Mouse (Mus musculus) liver, adult 2 months (tissue): ENCODE data around the gene Cpxm2. TPM values are rescaled to one million over a fixed set of nuclear protein-coding genes. Genes with fewer than 3 reads are reported as not detected.

Experiments used
- DNase-seq: peaks from one replicate; pipeline ENCODE4 v3.0.0-alpha.2; 2011; ENCODE audit warnings: low read depth, low spot score; ENCODE audit errors: extremely low read depth
- H3K27ac ChIP-seq: fragments of 200-500 bp; replicated peaks from 2 replicates; pipeline ENCODE4 v1.5.1; 2012; ENCODE audit warnings: low read depth, mild to moderate bottlenecking, control low read depth, inconsistent platforms, low read length; ENCODE audit not compliant: insufficient read depth
- H3K27me3 ChIP-seq: fragments of 200-500 bp; 2 replicates; pipeline ENCODE4 v1.6.1; 2012; ENCODE audit warnings: mild to moderate bottlenecking, moderate library complexity, low read length, inconsistent platforms; ENCODE audit not compliant: control insufficient read depth, insufficient read depth
- H3K36me3 ChIP-seq: fragments of 200-500 bp; 2 replicates; pipeline ENCODE4 v1.6.1; 2012; ENCODE audit warnings: low read length, inconsistent platforms; ENCODE audit not compliant: control insufficient read depth, insufficient read depth
- H3K4me1 ChIP-seq: fragments of 200-500 bp; 2 replicates; pipeline ENCODE4 v1.6.1; 2011; ENCODE audit warnings: low read length; ENCODE audit not compliant: control insufficient read depth, insufficient read depth
- H3K4me3 ChIP-seq: fragments of 200-500 bp; 2 replicates; pipeline ENCODE4 v1.5.1; 2011; ENCODE audit warnings: low read depth, mild to moderate bottlenecking, control low read depth, low read length, moderate library complexity; ENCODE audit not compliant: insufficient read depth
- H3K79me2 ChIP-seq: fragments of 200-500 bp; 2 replicates; pipeline ENCODE4 v1.6.1; 2012; ENCODE audit warnings: inconsistent platforms, mild to moderate bottlenecking, low read length, moderate library complexity; ENCODE audit not compliant: control insufficient read depth, insufficient read depth
- H3K9ac ChIP-seq: fragments of 200-500 bp; 2 replicates; pipeline ENCODE4 v1.6.1; 2012; ENCODE audit warnings: low read depth, mild to moderate bottlenecking, control low read depth, inconsistent platforms, low read length
- CTCF ChIP-seq: fragments of 200-500 bp; IDR thresholded peaks from 2 replicates; pipeline ENCODE4 v1.5.1; 2011; ENCODE audit warnings: low read depth, low read length, control low read depth
- POLR2A ChIP-seq: fragments of 200-500 bp; IDR thresholded peaks from 2 replicates; pipeline ENCODE4 v1.6.1; 2011; ENCODE audit warnings: low read length, control low read depth; ENCODE audit not compliant: insufficient read depth; ENCODE audit errors: extremely low read depth
- WGBS: fragments of 180-500 bp; shearing (Covaris S2); methylation state at CpG from one replicate; pipeline ENCODE4 v1.1.7; 2018; 5-methylcytosine and 5-hydroxymethylcytosine counted together
- polyA plus RNA-seq: library from polyadenylated mRNA; depleted of rRNA; stranded (reverse); fragments of >200 nt; gene quantifications from 2 replicates; pipeline ENCODE4 v1.2.3, GENCODE M21; 2012
- total RNA-seq: library from RNA; depleted of rRNA; stranded (reverse); fragments of >200 nt; gene quantifications from 2 replicates; pipeline ENCODE4 v1.2.3, GENCODE M21; 2014

Gene Cpxm2
- total and polyA plus RNA-seq, 2 experiments: 0.21 to 0.74 TPM

- no peaks in the 10 kb centered on the region for H3K79me2 ChIP-seq
- no peaks in the 10 kb centered on the region for H3K36me3 ChIP-seq
- no peak for DNase-seq
- no peak overlapping the region for H3K9ac ChIP-seq
- no peak overlapping the region for H3K27ac ChIP-seq
- WGBS: 64% methylated on average over 4 of the region's 4 CpGs
- no peaks in the 10 kb centered on the region for H3K4me1 ChIP-seq
- no peak overlapping the region for H3K4me3 ChIP-seq
- H3K27me3 ChIP-seq: no peaks in the 10 kb centered on the region
- TF ChIP-seq POLR2A (no peak), CTCF (no peak)
Observed at GRCm38 (mm10) chr7:132046662-132047061, 107.9 kb downstream of the Cpxm2 start.

GRCm38 (mm10) chr7:132031940-132032531 lies 122.5 kb downstream of the Cpxm2 start:
- 50% methylated on average over 6 of the region's 6 CpGs for WGBS
- Histone ChIP-seq H3K36me3 (no peaks in the 10 kb centered on the region), H3K9ac (no peak overlapping the region), H3K79me2 (no peaks in the 10 kb centered on the region), H3K4me3 (no peak overlapping the region), H3K4me1 (no peaks in the 10 kb centered on the region), H3K27ac (no peak overlapping the region), H3K27me3 (no peaks in the 10 kb centered on the region)
- DNase-seq: no peak
- TF ChIP-seq CTCF (no peak), POLR2A (no peak)

- no peak overlapping the region for H3K9ac ChIP-seq
- H3K27ac ChIP-seq: no peak overlapping the region
- no peaks in the 10 kb centered on the region for H3K4me1 ChIP-seq
- 55% methylated on average over 6 of the region's 6 CpGs for WGBS
- no peak for DNase-seq
- no peaks in the 10 kb centered on the region for H3K79me2 ChIP-seq
- H3K27me3 ChIP-seq: no peaks in the 10 kb centered on the region
- H3K4me3 ChIP-seq: no peak overlapping the region
- no peaks in the 10 kb centered on the region for H3K36me3 ChIP-seq
- TF ChIP-seq CTCF (no peak), POLR2A (no peak)
Observed at GRCm38 (mm10) chr7:132026671-132027070, 127.9 kb downstream of the Cpxm2 start.

GRCm38 (mm10) chr7:132025591-132025990 lies 128.9 kb downstream of the Cpxm2 start:
- DNase-seq: no peak
- no peaks in the 10 kb centered on the region for H3K79me2 ChIP-seq
- H3K27me3 ChIP-seq: no peaks in the 10 kb centered on the region
- no peaks in the 10 kb centered on the region for H3K36me3 ChIP-seq
- no peak overlapping the region for H3K9ac ChIP-seq
- H3K4me1 ChIP-seq: no peaks in the 10 kb centered on the region
- no peak for TF ChIP-seq CTCF
- no peak for TF ChIP-seq POLR2A
- WGBS: 59% methylated on average over 6 of the region's 6 CpGs
- no peak overlapping the region for H3K4me3 ChIP-seq
- no peak overlapping the region for H3K27ac ChIP-seq

- Histone ChIP-seq H3K27me3 (no peaks in the 10 kb centered on the region), H3K4me3 (no peak overlapping the region), H3K36me3 (no peaks in the 10 kb centered on the region), H3K9ac (no peak overlapping the region), H3K4me1 (no peaks in the 10 kb centered on the region), H3K27ac (no peak overlapping the region), H3K79me2 (no peaks in the 10 kb centered on the region)
- TF ChIP-seq CTCF (no peak), POLR2A (no peak)
- 77% methylated on average over 3 of the region's 3 CpGs for WGBS
- no peak for DNase-seq
Observed at GRCm38 (mm10) chr7:132015933-132016332, 138.6 kb downstream of the Cpxm2 start.

- no peak for DNase-seq
Observed at GRCm38 (mm10) chr7:132015193-132015592, 139.3 kb downstream of the Cpxm2 start.

More at GRCm38 (mm10) chr7:132015193-132015592, 139.3 kb downstream of the Cpxm2 start:
- Histone ChIP-seq H3K36me3 (no peaks in the 10 kb centered on the region), H3K9ac (no peak overlapping the region), H3K27me3 (no peaks in the 10 kb centered on the region), H3K27ac (no peak overlapping the region), H3K4me3 (no peak overlapping the region), H3K79me2 (no peaks in the 10 kb centered on the region), H3K4me1 (no peaks in the 10 kb centered on the region)
- TF ChIP-seq POLR2A (no peak), CTCF (no peak)
- WGBS: 9% methylated on average over 3 of the region's 3 CpGs
